Mouse (Mus musculus): ENCODE measurements around the gene Igsf10.

DNA sequence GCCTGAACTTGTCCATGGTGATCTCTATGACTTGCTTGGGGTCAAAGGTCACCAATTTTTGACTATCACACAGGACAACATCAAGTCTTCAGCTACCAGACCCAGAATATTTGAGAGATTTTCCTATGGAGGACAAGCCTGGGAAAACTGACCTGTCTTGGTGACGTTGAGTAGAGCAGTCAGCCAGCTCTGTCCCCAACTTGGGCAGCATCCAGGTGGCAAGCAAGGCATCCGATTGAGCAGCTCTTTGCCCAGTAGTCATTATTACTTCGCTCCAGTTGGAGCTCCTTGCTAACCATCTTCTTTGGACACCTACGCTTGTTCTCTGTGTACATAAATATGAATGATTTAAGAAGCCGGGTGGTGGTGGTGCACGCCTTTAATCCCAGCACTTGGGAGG lies 73.4 kb downstream of the Igsf10 start:
- TF ChIP-seq TAL1 (IDR thresholded peaks at IDR 0.05; ENCODE audit: low read length) (no peak), GATA1 (IDR thresholded peaks at IDR 0.05; ENCODE audit: low read length) (no peak)
